Mouse (Mus musculus) urinary bladder, adult 2 months (tissue): ENCODE measurements around the gene 4930568D16Rik. TPM values are rescaled to one million over a fixed set of nuclear protein-coding genes. Genes with fewer than 3 reads are reported as not detected.

Experiments used
- DNase-seq: peaks from one replicate; pipeline ENCODE4 v3.0.0; 2022; ENCODE audit warnings: low spot score
- polyA plus RNA-seq: library from polyadenylated mRNA; depleted of rRNA; stranded (reverse); fragments of >200 nt; gene quantifications from 2 replicates; pipeline ENCODE4 v1.2.3, GENCODE M21; 2012; rRNA removed

Gene 4930568D16Rik
- polyA plus RNA-seq = not detected in 2 replicates

DNA sequence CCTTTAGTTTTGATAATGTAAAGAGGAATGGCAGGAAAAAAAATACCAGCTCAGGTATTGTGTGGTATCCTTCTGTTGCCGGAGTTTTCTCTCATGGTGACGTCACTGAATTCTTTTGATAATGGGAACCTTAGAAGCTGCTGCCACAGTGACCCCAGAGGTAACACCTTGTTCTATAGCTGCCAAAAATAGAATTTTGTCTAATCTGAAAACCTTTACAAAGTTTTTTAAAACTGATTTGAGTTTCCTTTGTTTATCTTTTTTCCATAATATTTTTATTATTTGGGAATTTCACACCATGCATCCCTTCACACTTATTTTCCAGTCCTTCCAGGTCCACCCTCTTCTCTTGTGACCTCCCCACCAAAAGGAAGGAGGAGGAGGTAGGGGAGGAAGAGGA is at the start of gene 4930568D16Rik:
4930568D16Rik (minus strand) TSS at position 101 of the 400 bp plus-strand sequence.
- DNase-seq = no peak

DNA sequence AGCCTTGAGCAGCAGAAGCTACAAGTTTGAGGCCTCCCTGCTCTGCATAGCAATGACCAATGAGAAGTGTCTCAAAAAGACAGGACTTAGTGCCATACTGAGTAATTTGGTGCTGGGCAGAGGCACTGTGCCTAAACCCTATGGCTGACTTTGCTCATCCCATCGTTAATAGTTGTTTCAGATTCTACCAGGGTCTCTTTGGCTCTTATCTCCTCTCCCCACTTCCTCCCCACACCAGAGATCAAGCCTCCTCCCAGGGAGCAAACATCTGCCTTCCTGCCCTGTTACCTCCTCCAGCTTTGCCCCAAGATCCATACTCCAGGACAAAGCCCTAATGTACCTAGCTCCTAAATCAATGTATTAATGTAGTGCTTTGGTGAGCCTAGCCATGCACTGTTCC is 49.7 kb upstream of the 4930568D16Rik start:
- DNase-seq = no peak

DNA sequence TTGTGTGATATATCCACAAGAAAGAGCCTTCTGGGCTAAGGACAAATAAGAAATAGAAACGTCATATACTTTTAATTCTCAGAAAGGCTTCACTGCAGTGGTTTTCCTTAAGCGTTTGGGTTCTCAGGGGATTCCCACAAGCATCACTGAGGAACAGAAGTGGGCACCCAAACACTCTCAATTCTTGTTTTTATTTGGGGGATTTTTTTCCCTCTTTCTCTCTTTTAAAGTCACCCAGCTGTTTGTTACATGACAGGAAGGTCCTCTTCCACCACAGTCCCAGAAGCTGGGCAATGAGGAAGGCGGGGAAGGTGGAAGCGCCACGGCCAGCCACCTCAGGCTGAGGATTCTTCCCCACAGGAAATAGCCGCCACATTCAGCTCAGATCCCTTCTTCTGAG is 48.9 kb upstream of the 4930568D16Rik start:
- no peak for DNase-seq

DNA sequence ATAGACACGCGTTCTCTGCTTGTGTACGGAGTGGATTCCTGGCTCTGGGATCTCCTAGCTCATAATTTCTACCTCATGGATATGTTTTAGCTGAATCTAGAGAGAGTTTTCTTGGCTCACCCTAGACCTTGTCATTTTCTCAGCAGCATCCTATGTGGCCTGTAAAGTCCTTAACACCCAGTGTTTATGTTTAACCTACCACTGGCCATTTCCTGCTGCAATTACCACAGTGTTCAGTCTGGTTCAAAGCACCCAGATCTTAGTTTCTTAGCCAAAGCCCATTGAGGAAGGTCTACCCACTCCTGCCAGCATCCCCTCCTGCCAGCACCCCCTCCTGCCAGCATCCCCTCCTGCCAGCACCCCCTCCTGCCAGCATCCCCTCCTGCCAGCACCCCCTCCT is 45.3 kb upstream of the 4930568D16Rik start:
- no peak for DNase-seq

DNA sequence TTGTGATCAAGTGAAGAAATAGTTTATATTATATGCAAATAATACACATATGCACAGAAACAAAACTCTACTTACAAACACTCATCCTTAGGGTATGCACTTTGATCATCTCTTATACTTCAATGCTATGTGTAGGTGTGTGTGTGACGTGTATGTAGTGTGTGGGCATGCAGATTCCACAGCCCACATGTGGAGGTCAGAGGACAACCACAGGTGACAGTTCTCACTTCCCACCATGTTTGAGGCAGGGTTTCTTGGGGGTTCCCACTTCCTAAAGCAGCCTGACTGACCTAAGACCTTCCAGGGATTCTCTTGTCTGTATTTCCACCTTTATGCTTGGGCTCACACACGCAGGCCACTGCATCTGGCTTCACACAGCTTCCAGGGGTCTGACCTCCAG is 44.7 kb upstream of the 4930568D16Rik start:
- no peak for DNase-seq

DNA sequence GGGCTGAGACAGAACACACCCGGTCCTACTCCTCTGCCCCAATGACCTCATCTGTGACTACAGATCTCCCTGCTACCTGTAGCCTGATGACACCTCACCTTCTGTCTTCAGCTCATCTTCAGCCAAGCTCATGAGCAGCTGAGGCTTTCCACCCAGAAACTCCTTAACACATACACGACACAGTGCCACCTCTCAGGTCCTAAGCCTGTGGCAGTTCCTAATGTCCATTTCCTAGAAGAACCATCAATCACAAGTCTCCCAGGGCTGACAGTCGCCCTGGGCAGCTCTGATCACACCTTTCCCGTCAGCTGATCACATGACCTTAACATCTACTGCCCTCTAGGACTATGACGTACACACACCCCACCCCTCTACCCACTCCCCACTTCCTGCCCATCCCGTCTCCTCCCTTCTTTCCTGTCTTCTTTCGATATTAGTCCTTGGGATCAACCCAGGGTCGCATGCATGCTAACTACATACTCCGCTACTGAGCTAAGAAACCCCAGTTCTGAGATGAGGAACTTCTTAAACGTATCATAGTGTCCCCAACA is 44.2 kb upstream of the 4930568D16Rik start:
- DNase-seq = no peak

DNA sequence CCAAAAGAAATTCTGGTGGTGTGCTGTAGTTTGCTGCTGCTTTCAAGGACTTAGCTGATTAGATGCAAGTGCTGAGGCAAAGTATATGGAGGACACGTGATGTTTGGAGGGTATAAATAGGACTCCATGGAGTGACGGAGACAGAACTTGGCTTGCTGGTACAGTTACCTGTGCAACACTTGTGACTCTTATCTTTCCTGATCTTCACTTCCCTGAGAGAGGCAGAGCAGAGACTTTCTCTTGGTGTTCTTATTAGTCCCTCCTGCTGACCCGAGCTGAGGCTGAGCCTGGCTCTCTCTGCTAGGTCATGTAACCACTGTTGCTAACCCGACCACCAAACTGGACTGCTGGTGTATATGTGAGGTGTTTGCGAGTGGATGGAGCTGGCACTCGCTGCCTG is 41.9 kb upstream of the 4930568D16Rik start:
- no peak for DNase-seq

DNA sequence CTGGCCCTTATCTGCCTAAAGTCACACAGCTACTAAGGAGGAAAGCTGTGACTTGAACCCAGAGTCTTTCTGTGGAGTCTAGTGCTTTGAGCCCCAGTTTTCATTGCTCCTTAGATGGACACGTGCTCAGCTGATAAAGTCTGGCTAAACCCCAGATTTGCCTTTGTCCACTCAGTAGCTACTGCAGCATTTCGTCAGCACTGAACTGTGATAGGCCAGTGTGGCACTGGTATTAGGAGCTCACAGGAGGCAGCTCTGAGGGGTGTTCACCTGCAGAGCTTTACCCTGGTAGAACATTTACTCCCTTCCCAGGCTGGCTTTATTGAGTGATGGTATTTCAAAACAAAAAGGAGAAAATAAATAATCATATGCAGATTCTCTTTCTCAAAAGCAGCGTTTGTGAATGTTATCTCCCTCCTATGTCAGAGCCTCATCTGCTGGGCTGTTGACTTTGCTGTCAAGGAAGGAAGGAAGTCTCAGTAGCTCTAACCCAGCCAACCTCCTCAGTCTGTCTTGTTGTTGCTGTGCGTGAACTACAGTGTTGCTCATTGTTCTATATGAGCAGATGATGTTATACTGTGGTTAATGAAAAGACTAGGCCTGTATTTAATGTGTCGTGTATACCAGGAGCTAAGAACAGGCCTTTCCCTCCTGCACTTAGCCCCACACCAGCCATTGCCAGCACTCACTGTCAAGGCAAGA is 41.0 kb upstream of the 4930568D16Rik start:
- DNase-seq = no peak

DNA sequence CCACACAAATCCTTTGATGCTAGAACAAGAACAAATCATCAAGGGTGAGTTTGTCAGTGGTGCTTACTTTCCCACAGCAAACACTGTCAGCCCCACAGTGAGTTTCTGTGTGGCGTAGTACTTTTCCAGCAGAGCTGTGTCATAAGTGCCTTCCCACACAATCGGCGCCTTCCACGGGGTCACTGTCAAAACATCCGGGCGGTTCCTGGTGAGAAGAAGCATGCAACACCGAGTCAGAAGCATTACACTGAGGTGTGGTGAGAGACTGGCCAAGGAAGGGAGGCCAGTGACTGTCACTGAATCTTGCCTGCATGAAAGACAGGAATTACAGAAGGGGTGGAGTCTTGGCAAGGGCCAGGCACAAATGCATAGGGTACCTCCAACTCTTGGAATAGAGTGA is 40.3 kb upstream of the 4930568D16Rik start:
- DNase-seq = no peak

DNA sequence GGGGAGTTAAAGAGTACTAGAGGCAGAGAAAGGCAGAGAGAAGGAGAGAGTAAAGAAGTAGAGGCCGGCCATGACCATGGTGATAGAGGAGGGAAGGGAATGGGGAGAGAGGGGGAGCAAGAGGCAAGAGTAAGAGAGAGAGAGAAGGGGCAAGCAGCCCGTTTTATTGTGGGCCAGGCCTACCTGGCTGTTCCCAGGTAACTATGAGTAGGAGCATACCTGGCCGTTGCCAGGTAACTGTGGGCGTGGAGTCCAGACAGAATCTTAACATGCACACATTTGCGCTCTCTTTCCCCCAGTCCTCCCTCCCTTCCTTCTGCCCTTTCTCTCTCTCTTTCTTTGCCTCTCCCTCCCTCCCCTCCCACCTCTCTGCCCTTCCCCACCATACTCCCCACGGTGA is 39.7 kb upstream of the 4930568D16Rik start:
- DNase-seq = peak; percentile 16

DNA sequence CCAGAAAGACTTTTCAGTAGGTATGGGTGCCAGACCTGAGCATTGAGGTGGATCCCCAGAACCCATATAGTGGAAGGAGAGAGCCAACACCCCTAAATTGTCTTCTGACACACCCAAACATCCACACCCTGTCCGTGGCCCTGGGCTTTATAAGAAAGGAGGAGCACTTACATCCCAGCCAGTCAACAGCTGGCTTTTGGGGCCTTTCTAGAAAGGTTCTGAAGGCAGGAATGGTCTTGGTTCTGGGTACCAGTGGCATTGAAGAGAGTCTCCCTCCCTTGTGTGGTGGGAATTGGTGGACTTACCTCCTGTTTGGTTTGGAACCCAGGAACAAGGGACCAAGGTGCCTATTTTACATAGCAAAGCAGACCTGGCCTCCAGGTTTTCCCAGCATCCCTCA is 39.1 kb upstream of the 4930568D16Rik start:
- DNase-seq = peak; percentile 9

DNA sequence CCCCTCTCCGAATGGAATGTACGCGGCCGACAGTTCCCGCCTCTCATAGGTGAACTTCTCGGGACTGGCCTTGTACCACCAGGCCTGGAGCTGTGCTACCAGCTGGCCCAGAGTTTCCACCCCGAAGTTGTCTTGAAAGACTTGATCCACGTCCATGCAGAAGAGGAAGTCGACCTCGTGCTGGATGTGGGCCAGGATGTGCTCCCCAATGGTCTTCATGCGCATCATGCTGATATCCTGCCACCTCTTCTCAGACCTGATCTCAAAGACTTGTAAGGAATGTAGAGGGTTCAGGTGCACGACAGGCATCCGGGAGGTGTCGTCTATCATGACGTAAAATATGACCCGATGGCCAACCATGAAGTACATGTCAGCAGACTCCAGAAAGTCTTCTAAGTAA is 34.9 kb upstream of the 4930568D16Rik start:
- peak; percentile 13 for DNase-seq

DNA sequence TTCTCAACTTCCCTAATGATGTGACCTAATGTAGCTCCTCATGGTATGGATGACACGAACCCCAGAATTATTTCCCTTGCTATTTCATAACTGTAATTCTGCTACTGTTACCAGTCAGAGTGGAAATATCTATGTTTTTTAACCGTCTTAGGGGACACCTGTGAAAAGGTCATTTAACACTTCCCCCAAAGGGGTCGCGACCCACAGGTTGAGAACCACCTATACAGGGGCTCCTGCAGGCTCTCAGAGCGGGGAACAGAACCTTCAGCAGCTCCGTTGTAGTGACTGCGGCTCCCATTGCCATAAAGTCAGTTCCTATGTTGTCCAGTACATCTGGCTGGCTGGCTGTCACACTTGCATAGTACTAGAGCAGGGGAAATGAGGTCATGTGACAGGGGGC is 33.2 kb upstream of the 4930568D16Rik start:
- DNase-seq = no peak

DNA sequence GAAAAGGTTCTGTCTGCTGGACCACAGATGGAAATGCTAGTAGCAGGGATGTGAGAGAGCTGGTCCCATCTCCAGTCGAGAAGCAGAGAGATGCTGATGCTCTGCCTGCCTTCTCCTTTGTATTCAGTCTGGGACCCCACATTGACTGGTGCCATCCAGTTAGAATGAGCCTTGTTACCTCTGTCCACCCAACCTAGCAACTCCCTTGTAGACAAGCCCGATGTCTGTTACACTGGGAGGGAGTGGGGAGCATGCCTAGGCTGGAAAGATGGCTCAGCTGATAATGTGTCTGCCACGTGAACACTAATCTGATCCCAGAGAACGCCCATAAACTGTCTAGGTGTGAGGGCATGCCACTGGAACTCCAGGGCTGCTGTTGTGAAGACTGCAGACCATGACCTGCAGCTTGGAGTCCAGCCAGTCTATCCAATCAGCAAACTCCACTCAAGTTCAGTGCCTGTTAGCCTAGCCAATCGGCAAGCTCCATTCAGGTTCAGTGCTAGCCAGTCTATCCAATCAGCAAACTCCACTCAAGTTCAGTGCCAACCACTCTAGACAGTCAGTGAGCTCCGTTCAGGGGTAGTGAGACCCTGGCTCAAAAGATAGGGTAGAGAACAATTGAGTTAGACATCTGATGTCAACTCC is 30.8 kb upstream of the 4930568D16Rik start:
- DNase-seq = peak; percentile 23

DNA sequence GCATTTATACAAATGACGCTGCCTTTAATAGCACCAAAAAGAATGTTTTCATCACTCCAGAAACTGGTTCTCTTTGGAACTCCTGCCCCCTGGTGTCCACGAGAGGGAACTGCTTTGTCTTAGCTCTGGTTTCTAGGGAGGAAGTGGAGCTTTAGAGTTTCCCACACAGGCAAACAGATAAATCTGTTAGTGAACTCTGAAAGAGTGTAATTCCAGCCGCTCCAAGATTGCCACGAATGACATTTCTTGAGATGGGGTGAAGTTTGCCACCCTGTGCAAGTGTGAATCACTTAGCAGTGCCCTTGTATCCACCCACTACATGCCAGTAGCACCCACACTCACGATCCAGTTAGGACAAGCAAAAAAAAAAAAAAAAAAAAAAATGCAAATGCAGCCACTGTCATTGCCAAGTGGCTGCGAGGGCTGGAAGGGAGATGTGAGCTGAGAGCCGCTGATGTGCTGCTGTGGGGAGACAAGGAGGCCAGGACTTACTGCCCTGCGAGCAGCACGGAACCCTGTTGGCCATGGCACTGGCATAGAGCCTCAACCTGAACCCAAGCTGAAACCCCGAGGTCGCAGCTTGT is 30.2 kb upstream of the 4930568D16Rik start:
- DNase-seq = no peak

DNA sequence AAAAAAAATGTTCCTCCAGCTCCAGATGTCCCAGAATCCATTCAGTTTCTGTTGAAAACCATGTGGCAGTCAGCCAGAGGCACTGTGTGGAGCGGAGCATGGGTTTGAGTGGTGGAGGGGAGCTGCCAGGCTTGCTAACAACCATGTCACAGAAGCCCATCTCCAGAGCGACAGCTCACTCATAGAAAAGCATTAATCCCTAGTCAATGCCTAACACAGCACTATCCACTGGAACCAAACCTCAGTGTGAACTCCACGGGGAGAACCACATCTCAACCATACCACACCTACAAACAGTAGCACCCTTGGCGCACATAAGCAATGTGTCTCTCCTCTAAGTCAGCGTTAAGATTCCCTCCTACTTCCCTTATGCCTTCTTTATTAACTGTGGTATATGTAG is 29.6 kb upstream of the 4930568D16Rik start, which contains the start of gene 4930402F06Rik:
4930402F06Rik (minus strand) TSS at position 80 of the 400 bp plus-strand sequence.
- DNase-seq = no peak

DNA sequence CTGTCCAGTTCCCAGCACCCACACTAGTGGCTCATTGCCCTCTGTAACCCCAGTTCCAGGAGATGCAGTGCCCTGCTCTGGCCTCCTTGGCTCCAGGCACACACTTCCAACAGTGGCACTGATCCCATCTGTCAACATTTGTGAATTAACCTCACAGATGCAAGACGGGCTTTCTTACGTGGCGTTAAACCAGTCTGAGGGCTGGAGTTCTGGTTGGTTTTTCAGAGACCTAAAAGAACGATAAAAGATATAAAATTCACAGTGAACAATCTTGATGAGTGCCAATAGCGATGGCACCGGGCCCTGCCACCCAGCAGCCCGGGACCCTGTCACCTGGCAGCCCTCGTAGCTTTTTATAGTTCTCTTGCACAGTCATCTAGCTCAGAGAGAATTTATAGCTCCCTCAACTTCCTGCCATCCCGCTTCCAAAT is 17.9 kb upstream of the 4930568D16Rik start:
- DNase-seq = no peak

DNA sequence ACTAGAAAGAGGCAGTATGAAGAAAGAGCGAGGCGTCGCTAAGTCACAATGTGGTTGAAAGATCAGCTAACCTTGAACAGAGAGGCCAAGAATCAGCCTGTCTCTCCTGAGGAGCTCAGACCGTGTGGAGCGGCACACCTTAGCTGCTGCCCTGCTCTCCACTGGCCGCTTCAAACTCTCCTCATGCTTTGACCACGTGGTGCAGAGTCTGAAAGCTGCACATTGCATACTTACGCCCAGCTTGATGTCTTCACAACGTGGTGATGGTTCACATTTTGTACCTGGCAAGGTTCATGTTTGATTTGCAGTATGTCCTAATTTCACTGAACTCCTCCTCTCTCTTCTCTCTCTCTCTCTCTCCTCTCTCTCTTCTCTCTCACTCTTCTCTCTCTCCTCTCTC is 11.8 kb upstream of the 4930568D16Rik start:
- DNase-seq = no peak

DNA sequence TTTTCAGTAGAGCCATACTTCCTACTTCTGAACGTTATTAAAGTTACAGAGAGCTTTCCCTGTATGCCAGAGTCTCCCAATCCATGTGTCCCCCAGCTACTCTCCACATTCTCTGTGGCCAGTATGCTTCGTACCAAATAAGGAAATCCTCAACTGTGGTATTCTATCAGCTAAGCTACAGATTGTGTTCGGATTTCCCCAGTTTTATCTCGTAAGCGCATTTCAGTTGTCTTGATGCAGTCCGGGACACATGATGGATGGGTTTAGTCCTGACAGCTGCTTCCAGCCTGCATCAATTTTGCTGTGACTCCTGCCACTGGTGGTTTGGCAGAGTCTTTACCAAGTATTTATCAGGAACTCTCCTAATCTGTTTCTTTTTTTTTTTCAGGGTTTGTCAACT is 10.1 kb upstream of the 4930568D16Rik start:
- no peak for DNase-seq

DNA sequence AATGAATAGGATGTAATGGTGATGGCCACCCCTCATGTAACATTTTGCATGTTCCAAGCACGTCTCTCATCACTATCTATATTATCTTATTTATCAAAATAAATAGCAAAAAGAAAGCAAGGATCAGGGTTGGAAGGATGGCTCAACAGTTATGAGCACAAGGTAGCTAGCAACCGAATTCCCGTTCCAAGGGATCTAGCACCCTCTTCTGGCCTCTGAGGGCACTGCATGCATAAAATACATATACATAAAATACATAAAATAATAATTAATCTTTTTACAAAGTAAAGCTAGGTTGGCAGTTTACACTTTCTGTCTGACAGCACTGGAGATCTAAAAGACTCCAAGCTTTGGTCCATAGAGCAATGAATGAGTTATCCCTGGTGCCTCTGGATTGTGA is 5.5 kb upstream of the 4930568D16Rik start:
- DNase-seq = no peak

DNA sequence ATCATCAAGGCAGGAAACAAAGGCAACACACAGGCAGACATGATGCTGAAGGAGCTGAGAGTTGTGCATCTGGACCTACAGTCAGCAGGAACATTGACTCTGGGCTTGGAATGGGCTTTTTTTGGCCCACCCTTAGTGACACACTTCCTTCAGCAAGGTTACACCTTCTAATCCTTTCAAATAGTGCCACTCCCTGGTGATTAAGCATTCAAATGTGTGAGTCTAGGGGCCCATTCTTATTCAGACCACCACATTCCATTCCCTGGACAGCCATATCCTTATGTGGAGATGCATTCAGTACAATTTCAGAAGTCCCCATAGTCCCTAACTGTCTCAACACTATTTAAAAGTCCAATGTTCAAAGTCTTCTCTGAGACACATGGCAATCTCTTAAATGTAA is 3.2 kb upstream of the 4930568D16Rik start:
- no peak for DNase-seq

DNA sequence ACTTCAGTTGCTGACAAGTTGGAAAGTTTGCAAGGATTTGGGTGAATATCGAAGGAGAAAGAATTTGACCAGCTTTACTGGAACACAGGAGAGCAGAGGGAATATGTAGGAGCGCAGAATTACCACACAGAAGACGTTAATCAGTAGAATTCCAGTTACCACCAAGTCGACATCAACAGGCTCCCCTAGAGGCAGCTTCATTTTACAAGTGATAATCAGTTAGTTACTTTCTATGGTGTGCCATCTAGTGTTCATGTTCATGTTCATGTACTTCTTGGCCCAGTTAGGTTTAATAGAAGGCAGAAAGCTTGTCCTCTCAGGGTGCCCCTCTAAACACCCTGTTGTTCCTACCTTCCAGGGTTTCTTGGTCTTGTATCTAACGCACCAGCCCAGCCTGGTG is 18.3 kb downstream of the 4930568D16Rik start:
- no peak for DNase-seq

DNA sequence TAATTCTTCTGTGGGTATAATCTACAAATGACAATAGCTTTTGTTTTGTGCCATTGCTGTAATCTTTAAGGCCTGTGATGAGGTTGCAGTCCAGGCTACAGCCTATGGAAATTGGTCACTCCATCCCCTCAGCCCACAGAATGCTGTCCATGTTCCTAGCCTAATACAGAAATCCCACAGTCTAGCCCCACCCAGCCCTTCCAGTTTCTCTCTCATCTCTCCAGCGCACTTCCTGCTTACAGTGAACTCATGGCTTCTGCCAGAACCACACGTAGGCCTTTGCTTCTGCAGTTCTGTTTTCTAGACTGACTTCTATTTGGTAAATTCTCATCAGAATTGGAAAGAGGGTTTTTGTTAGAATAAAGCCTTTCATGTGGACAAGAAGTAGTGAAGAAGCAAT is 21.5 kb downstream of the 4930568D16Rik start:
- no peak for DNase-seq
